Comparison of ENCODE assay signal across 32 mouse cellular contexts in the genomic region with DNA sequence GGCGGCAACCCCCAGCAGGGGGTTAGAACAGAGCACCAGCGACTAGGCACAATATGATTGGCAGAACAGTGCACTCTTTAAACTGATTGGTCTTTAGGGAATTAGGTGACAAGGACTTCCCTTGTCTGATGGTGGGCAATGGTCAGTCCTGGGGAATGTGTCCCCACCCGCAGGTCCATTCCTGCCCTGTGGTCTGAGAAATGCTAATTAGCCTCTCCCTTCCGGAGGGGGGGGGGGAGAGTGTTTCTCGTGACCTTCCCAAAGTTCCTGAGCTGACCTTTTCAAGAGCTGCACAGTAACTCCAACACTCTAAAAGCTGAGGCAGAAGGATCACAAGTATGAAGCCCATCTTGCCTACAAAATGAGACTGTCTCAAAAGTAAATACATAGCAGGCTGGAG. TPM values are rescaled to one million over a fixed set of nuclear protein-coding genes. Genes with fewer than 3 reads are reported as not detected.
DNase-seq lines count a peak whose midpoint lies in the region; ATAC-seq and TF ChIP-seq lines count a peak whose summit lies in the region.
"Had no signal": no experiment of that assay in that cellular context is flagged by ENCODE, and none has a peak within 500 bp of the region (broad histone marks: within the 10 kb centered on the region; RNA-seq: fewer than 3 reads in every experiment).

No protein-coding gene starts in this region.

- no peak for DNase-seq in heart, embryonic 10.5 days (ENCODE audit: low spot score)
- DNase-seq in heart, postnatal 10 days: no peak
- DNase-seq in ES-E14 (ENCODE audit: low read depth, low spot score): no peak
- DNase-seq in limb, embryonic 14.5 days (ENCODE audit: low spot score): peak; percentile 2
- DNase-seq in ovary, postnatal 10 days (ENCODE audit: low spot score): no peak
- DNase-seq in cerebellum, postnatal 36 days: no peak
- DNase-seq: cerebellum, adult 11 months; cerebellum, adult 9-11 months; gastrocnemius, adult 2 months; gastrocnemius, postnatal 36 days; heart, adult 18-20 months; heart, postnatal 14 days; kidney, adult 2 months; kidney, postnatal 10 days; layer of hippocampus, adult 9-11 months; liver, postnatal 0 days; lung, postnatal 36 days; thymus, adult 2 months; thymus, postnatal 36 days had no signal

- in situ Hi-C loops in ES-E14 (cut with MboI; ENCODE audit: low sequenced_read_pairs in 2 of 2, unreplicated experiment in 2 of 2): no loop called here

- WGBS in heart, embryonic 10.5 days: 19% methylated on average over 5 of the region's 5 CpGs
- 30% methylated on average over 5 of the region's 5 CpGs for WGBS in limb, embryonic 14.5 days

- peaks cover 35% of the 10 kb centered on the region for H3K4me1 ChIP-seq in heart, embryonic 10.5 days
- H3K4me1 ChIP-seq in E14TG2a.4 (replicated peaks; ENCODE audit: low read depth, low read length) (peaks cover 71% of the 10 kb centered on the region), ES-E14 (ENCODE audit: control insufficient read depth in 2 of 2, insufficient read depth in 2 of 2, low read length in 2 of 2, poor library complexity in 1 of 2) (peaks cover 11 to 15% of the 10 kb centered on the region in 2 experiments; a peak in 3 of 4 replicates)
- peaks cover 8% of the 10 kb centered on the region; the same call in 1 of the 2 replicates for H3K4me1 ChIP-seq in limb, embryonic 14.5 days (ENCODE audit: control insufficient read depth, insufficient read depth, low read length)

- H3K27me3 ChIP-seq in heart, embryonic 10.5 days (ENCODE audit: insufficient read depth, poor library complexity, severe bottlenecking): no peaks in the 10 kb centered on the region
- H3K27me3 ChIP-seq in E14TG2a.4 (ENCODE audit: insufficient read depth, low read length): no peaks in the 10 kb centered on the region
- no peaks in the 10 kb centered on the region for H3K27me3 ChIP-seq in limb, embryonic 14.5 days (ENCODE audit: control insufficient read depth, insufficient read depth, low read length)
- H3K27me3 ChIP-seq: embryonic facial prominence, embryonic 13.5 days; forebrain, embryonic 15.5 days; heart, embryonic 13.5 days; intestine, embryonic 15.5 days; limb, embryonic 12.5 days; liver, embryonic 12.5 days; megakaryocyte, embryonic 14.5 days; neural tube, embryonic 12.5 days had no signal

- H3K4me2 ChIP-seq in limb, embryonic 14.5 days (replicated peaks; ENCODE audit: low read depth, low read length, severe bottlenecking): no peak overlapping the region
- H3K4me2 ChIP-seq: embryonic facial prominence, embryonic 13.5 days; forebrain, embryonic 15.5 days; heart, embryonic 13.5 days; intestine, embryonic 15.5 days; limb, embryonic 12.5 days; liver, embryonic 12.5 days; neural tube, embryonic 12.5 days had no signal

- H3K9me3 ChIP-seq in heart, embryonic 10.5 days: no peaks in the 10 kb centered on the region
- H3K9me3 ChIP-seq in E14TG2a.4 (ENCODE audit: low read length): no peaks in the 10 kb centered on the region
- no peaks in the 10 kb centered on the region for H3K9me3 ChIP-seq in ES-E14 (ENCODE audit: control insufficient read depth, insufficient read depth, low read depth, low read length)
- no peaks in the 10 kb centered on the region for H3K9me3 ChIP-seq in limb, embryonic 14.5 days (ENCODE audit: control insufficient read depth, low read length)
- H3K9me3 ChIP-seq: embryonic facial prominence, embryonic 13.5 days; forebrain, embryonic 10.5 days; forebrain, embryonic 15.5 days; G1E; heart, embryonic 13.5 days; intestine, embryonic 15.5 days; limb, embryonic 12.5 days; liver, embryonic 12.5 days; megakaryocyte, embryonic 14.5 days; neural tube, embryonic 12.5 days had no signal

- ATAC-seq in limb, embryonic 14.5 days (ENCODE audit: low FRiP score, low read depth): no peak
- ATAC-seq: forebrain, embryonic 15.5 days; hindbrain, postnatal 0 days; intestine, embryonic 15.5 days; liver, embryonic 12.5 days; liver, postnatal 0 days; midbrain, embryonic 16.5 days had no signal

- H3K9ac ChIP-seq in ES-E14 (ENCODE audit: insufficient read depth, low read depth, low read length, poor library complexity, severe bottlenecking): peak overlapping the region; percentile 77
- no peak overlapping the region for H3K9ac ChIP-seq in limb, embryonic 14.5 days (ENCODE audit: low read depth, low read length, severe bottlenecking)
- H3K9ac ChIP-seq: embryonic facial prominence, embryonic 13.5 days; forebrain, embryonic 15.5 days; heart, embryonic 13.5 days; intestine, embryonic 15.5 days; limb, embryonic 12.5 days; liver, embryonic 12.5 days; liver, postnatal 0 days; neural tube, embryonic 12.5 days had no signal

- TF ChIP-seq CTCF in E14TG2a.4 (conservative IDR thresholded peaks at IDR 0.05; ENCODE audit: low read length): no peak

- H3K4me3 ChIP-seq in heart, embryonic 10.5 days: no peak overlapping the region
- H3K4me3 ChIP-seq in E14TG2a.4 (replicated peaks; ENCODE audit: low read length) (peak overlapping the region; percentile 53), ES-E14 (ENCODE audit: insufficient read depth in 1 of 2, low read depth in 1 of 2, low read length in 2 of 2, poor library complexity in 1 of 2, severe bottlenecking in 1 of 2) (peak overlapping the region; percentile 22 to 49)
- H3K4me3 ChIP-seq in limb, embryonic 14.5 days (replicated peaks; ENCODE audit: low read length): no peak overlapping the region
- H3K4me3 ChIP-seq: embryonic facial prominence, embryonic 13.5 days; forebrain, embryonic 10.5 days; forebrain, embryonic 15.5 days; gastrocnemius, adult 2 months; heart, embryonic 13.5 days; intestine, embryonic 15.5 days; limb, embryonic 12.5 days; liver, embryonic 12.5 days; neural tube, embryonic 12.5 days had no signal

- intact Hi-C loops in heart, postnatal 10 days (cut with DNase I): no loop called here

- no peak for TF ChIP-seq POLR2A in limb, embryonic 14.5 days (IDR thresholded peaks at IDR 0.05; ENCODE audit: borderline replicate concordance, extremely low read depth, insufficient read depth, insufficient read length)

- H3K36me3 ChIP-seq in heart, embryonic 10.5 days: no peaks in the 10 kb centered on the region
- H3K36me3 ChIP-seq in E14TG2a.4 (ENCODE audit: insufficient read depth, low read length) (no peaks in the 10 kb centered on the region), ES-E14 (ENCODE audit: control insufficient read depth, insufficient read depth, low read length, poor library complexity, severe bottlenecking) (no peaks in the 10 kb centered on the region)
- no peaks in the 10 kb centered on the region for H3K36me3 ChIP-seq in limb, embryonic 14.5 days (ENCODE audit: control insufficient read depth, insufficient read depth, low read length)
- H3K36me3 ChIP-seq: embryonic facial prominence, embryonic 13.5 days; forebrain, embryonic 10.5 days; forebrain, embryonic 15.5 days; G1E; heart, embryonic 13.5 days; intestine, embryonic 15.5 days; limb, embryonic 12.5 days; liver, embryonic 12.5 days; neural tube, embryonic 12.5 days had no signal

- H3K27ac ChIP-seq in heart, embryonic 10.5 days: peak overlapping the region; percentile 47
- H3K27ac ChIP-seq in ES-E14 (ENCODE audit: insufficient read depth, low read depth, low read length, poor library complexity, severe bottlenecking): peak overlapping the region; percentile 99
- H3K27ac ChIP-seq in limb, embryonic 14.5 days (replicated peaks; ENCODE audit: low read depth, low read length): no peak overlapping the region
- H3K27ac ChIP-seq: embryonic facial prominence, embryonic 13.5 days; forebrain, embryonic 10.5 days; forebrain, embryonic 15.5 days; heart, embryonic 13.5 days; hindbrain, postnatal 0 days; intestine, embryonic 15.5 days; limb, embryonic 12.5 days; liver, embryonic 12.5 days; neural tube, embryonic 12.5 days had no signal

TF ChIP-seq in ES-E14, 5 proteins besides CTCF, POLR2A, EP300 and RAD21:
- TF ChIP-seq MAFK (IDR thresholded peaks at IDR 0.05; ENCODE audit: insufficient read depth, low read depth, low read length) (no peak), CHD2 (IDR thresholded peaks at IDR 0.05; ENCODE audit: low read depth, low read length) (no peak), ZNF384 (IDR thresholded peaks at IDR 0.05; ENCODE audit: low read depth, low read length) (no peak), HCFC1 (IDR thresholded peaks at IDR 0.05; ENCODE audit: borderline replicate concordance, insufficient read depth, low read length) (no peak), ZC3H11A (IDR thresholded peaks at IDR 0.05; ENCODE audit: borderline replicate concordance, low read depth, low read length) (no peak)

RNA-seq across cellular contexts. Expression of a gene that starts 6.5 kb away (rescaled TPM):
- 2,804 and 3,368 TPM in 2 replicates for polyA plus RNA-seq in heart, embryonic 10.5 days (2016; fragmentation: Nextera tagmentation; extraction: Ambion mirVana)
- 1,000 to 10,000 TPM; 1,111 to 1,159 TPM for total RNA-seq in heart, postnatal 10 days (2021)
- 3,361 and 3,988 TPM in 2 replicates for total RNA-seq in ES-E14 (2012; rRNA removed)
- polyA plus RNA-seq in limb, embryonic 14.5 days (2012; rRNA removed): 2,115 and 2,701 TPM in 2 replicates
- 1,955 and 2,023 TPM in 2 replicates for polyA plus RNA-seq in limb, embryonic 14.5 days (2014; fragmentation: Nextera tagmentation; extraction: Ambion mirVana)

Comparison
In these comparisons a context has a peak if more than half of its experiments do, and no peak if none do; other contexts are left out.
1. H3K4me3 ChIP-seq: peak in E14TG2a.4 (single experiment) and ES-E14 (2 of 2); none in heart, embryonic 10.5 days (single experiment) and limb, embryonic 14.5 days (single experiment).